Mouse (Mus musculus) neural tube, embryonic 13.5 days (tissue): Measurements from ENCODE around the gene Gm1043. TPM values are rescaled to one million over a fixed set of nuclear protein-coding genes. Genes with fewer than 3 reads are reported as not detected.

Source experiments
- ATAC-seq: fragments of 200-750 bp; cut with Nextera tagmentation; 2 replicates; pipeline ENCODE4 v1.8.0; 2017; ENCODE audit warnings: low read depth, mild to moderate bottlenecking, moderate TSS enrichment, moderate library complexity
- H3K27ac ChIP-seq: fragments of 300-500 bp; sonication (generic); replicated peaks from 2 replicates; pipeline ENCODE4 v1.5.1; 2015; ENCODE audit warnings: moderate library complexity, mild to moderate bottlenecking, inconsistent platforms
- H3K27me3 ChIP-seq: fragments of 300-500 bp; sonication (generic); 2 replicates; pipeline ENCODE4 v1.6.1; 2015; ENCODE audit warnings: mild to moderate bottlenecking, inconsistent platforms
- H3K36me3 ChIP-seq: fragments of 300-500 bp; sonication (generic); 2 replicates; pipeline ENCODE4 v1.6.1; 2015; ENCODE audit warnings: mild to moderate bottlenecking, inconsistent platforms
- H3K4me1 ChIP-seq: fragments of 300-500 bp; sonication (generic); replicated peaks from 2 replicates; pipeline ENCODE4 v1.6.1; 2015; ENCODE audit warnings: inconsistent platforms
- H3K4me2 ChIP-seq: fragments of 300-500 bp; sonication (generic); 2 replicates; pipeline ENCODE4 v1.6.1; 2015; ENCODE audit warnings: inconsistent platforms, mild to moderate bottlenecking, moderate library complexity
- H3K4me3 ChIP-seq: fragments of 300-500 bp; sonication (generic); 2 replicates; pipeline ENCODE4 v1.5.1; 2015; ENCODE audit warnings: mild to moderate bottlenecking, inconsistent platforms
- H3K9ac ChIP-seq: fragments of 300-500 bp; sonication (generic); 2 replicates; pipeline ENCODE4 v1.6.1; 2015; ENCODE audit warnings: moderate library complexity, mild to moderate bottlenecking, inconsistent platforms
- H3K9me3 ChIP-seq: fragments of 300-500 bp; sonication (generic); 2 replicates; pipeline ENCODE4 v1.6.1; 2016; ENCODE audit warnings: inconsistent platforms
- WGBS: fragments of 180-500 bp; shearing (Covaris S2); methylation state at CpG from one replicate; pipeline ENCODE4 v1.1.7; 2015; 5-methylcytosine and 5-hydroxymethylcytosine counted together
- polyA plus RNA-seq: library from polyadenylated mRNA; unstranded; fragments of >200 nt; fragmentation: Nextera tagmentation; extraction: Ambion mirVana; gene quantifications from 2 replicates; pipeline ENCODE4 v1.2.1, GENCODE M21; 2015

Gm1043 gene
- polyA plus RNA-seq, 1 experiment from 2014 or later = 1.2 TPM

DNA sequence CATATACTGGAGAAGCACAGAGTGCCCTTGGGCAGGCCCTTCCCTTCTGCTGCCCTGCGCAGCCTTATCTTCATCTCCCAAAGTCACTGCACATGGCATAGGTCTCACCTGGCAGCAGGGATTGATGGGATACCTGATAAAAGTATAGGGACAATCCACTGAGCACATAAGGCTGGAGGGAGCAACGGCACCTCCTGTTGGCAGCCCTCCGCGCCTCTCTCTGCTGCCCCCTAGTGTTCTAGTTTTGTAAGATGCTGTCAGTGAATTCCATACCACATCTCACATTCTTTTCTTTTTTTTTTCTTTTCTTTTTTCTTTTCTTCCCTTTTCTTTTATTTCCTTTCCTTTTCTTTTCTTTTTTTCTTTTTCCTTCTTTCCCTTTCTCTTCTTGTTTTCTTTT, 62.4 kb downstream of the Gm1043 start:
- Histone ChIP-seq H3K27me3 (peaks cover 4% of the 10 kb centered on the region; the same call in 1 of the 2 replicates), H3K27ac (no peak overlapping the region), H3K9ac (no peak overlapping the region), H3K4me2 (no peak overlapping the region), H3K36me3 (no peaks in the 10 kb centered on the region), H3K4me3 (no peak overlapping the region), H3K9me3 (no peaks in the 10 kb centered on the region), H3K4me1 (no peaks in the 10 kb centered on the region)
- no peak for ATAC-seq
- WGBS = 20% methylated on average over 4 of the region's 4 CpGs

GRCm38 (mm10) chr5:37150650-37151049, 65.5 kb downstream of the Gm1043 start:
- H3K9me3 ChIP-seq = no peaks in the 10 kb centered on the region
- no peak overlapping the region for H3K27ac ChIP-seq
- H3K4me2 ChIP-seq = no peak overlapping the region
- H3K9ac ChIP-seq = no peak overlapping the region
- no peak overlapping the region for H3K4me3 ChIP-seq
- ATAC-seq = no peak
- WGBS = 81% methylated on average over 5 of the region's 5 CpGs
- no peaks in the 10 kb centered on the region for H3K4me1 ChIP-seq
- H3K36me3 ChIP-seq = no peaks in the 10 kb centered on the region
- peaks cover 4% of the 10 kb centered on the region; the same call in 1 of the 2 replicates for H3K27me3 ChIP-seq

DNA sequence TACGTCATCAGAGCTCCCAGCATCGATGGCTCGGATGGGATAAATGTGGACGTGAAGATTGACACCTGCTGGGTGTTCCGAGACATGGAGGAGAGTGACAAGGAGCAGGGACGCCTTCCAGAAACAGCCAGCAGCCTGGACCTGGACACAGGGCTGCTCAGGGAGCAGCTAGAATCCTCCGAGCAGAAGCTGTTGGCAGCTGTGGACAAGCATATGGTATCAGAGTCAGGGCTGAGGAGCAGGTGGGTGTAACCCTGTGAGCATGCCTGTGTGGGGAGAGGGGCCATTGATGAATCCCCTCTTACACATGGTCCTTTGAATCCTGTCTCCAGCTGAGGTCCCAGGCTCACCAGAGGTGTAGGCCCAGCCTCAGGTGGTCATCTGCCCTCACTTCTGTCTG, 69.3 kb downstream of the Gm1043 start:
- H3K9me3 ChIP-seq = no peaks in the 10 kb centered on the region
- H3K27me3 ChIP-seq = peaks cover 10% of the 10 kb centered on the region
- no peak for ATAC-seq
- no peaks in the 10 kb centered on the region for H3K36me3 ChIP-seq
- WGBS = 83% methylated on average over 7 of the region's 7 CpGs
- no peak overlapping the region for H3K4me3 ChIP-seq
- no peak overlapping the region for H3K9ac ChIP-seq
- H3K4me1 ChIP-seq = no peaks in the 10 kb centered on the region
- no peak overlapping the region for H3K27ac ChIP-seq
- H3K4me2 ChIP-seq = no peak overlapping the region

GRCm38 (mm10) chr5:37158408-37158807, 73.2 kb downstream of the Gm1043 start:
- H3K27me3 ChIP-seq = peaks cover 41% of the 10 kb centered on the region
- H3K9me3 ChIP-seq = no peaks in the 10 kb centered on the region
- no peak overlapping the region for H3K9ac ChIP-seq
- no peaks in the 10 kb centered on the region for H3K36me3 ChIP-seq
- no peak for ATAC-seq
- H3K4me2 ChIP-seq = no peak overlapping the region
- peaks cover 9% of the 10 kb centered on the region for H3K4me1 ChIP-seq
- H3K4me3 ChIP-seq = no peak overlapping the region
- H3K27ac ChIP-seq = no peak overlapping the region
- WGBS = 81% methylated on average over 7 of the region's 7 CpGs

DNA sequence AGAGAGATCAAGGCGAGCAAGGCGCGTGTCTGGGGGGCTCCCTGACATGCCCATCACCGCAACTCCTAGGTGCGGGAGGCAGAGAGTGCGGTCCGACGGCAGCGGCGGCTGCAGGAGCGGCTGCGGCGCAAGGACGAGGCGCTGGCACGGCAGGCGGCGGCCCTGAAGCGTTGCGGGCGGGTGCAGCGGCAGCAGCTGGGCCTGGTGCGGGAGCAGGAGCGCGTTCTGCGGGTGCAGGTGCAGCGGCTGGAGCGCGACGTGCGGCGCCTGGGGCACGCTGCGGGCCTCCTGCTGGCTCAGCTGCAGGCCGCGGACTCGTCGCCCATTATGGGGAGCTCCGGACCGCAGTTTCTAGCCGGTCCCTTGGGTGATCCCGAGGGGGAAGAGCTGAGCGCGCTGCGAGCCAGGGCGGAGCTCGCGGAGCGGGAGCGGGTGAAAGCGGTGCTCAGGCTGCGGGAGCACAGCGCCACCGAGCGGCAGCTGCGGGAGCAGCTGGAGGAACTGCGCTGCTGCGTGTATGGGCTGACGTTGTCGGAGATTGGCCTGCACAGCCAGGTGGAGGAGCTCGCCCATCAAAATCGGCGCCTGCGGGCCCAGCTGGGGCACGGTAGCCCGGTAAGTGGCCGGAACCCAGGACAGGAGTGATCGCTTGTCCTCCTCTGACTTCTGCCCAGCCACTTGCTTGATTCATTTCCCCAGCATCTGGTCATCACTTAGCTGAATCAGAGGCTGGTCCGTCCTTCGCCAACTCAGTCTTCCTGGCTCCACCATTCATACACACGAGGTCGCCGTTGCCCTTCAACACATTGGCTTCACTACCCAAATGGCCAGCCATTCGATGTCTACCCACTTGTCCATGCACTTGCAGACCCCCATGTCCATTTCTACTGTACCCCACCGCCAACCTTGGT, 78.0 kb downstream of the Gm1043 start:
- Histone ChIP-seq H3K4me1 (peaks cover 23% of the 10 kb centered on the region), H3K27me3 (peaks cover 59% of the 10 kb centered on the region), H3K4me3 (peak overlapping the region; percentile 48), H3K9me3 (no peaks in the 10 kb centered on the region), H3K9ac (peak overlapping the region; percentile 71), H3K36me3 (no peaks in the 10 kb centered on the region), H3K27ac (peak overlapping the region; percentile 84), H3K4me2 (peak overlapping the region; percentile 66)
- peak; percentile 92 for ATAC-seq
- WGBS = 6% methylated on average over 75 of the region's 75 CpGs

GRCm38 (mm10) chr5:37176466-37176865, 91.3 kb downstream of the Gm1043 start:
- Histone ChIP-seq H3K9me3 (no peaks in the 10 kb centered on the region), H3K36me3 (no peaks in the 10 kb centered on the region), H3K27ac (no peak overlapping the region), H3K27me3 (no peaks in the 10 kb centered on the region), H3K9ac (no peak overlapping the region), H3K4me1 (peaks cover 6% of the 10 kb centered on the region), H3K4me2 (no peak overlapping the region), H3K4me3 (no peak overlapping the region)
- 19% methylated on average over 4 of the region's 4 CpGs for WGBS
- ATAC-seq = no peak

DNA sequence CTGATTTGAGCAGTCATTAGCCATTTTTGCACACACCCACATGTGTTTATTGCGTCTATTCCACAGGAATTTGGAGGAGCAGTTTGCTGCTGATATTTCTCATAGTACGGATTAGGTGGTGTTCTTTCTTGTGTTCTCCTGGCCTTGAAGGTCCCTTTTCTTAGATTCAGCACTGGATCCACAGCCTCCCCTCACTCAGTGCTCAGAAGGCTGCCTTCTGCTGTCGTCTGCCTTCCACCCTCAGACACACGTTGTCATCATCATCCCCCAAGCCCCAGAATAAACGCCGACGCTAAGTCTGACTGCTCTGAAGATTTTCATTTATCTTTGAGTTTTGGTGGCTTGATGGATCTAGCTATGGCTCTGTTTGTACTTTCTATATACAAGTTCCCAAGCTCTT, 91.9 kb downstream of the Gm1043 start:
- Histone ChIP-seq H3K9ac (0 out of 2 replicates have a peak overlapping the region, but pooled peaks have one; percentile 22), H3K4me1 (peaks cover 6% of the 10 kb centered on the region), H3K4me3 (no peak overlapping the region), H3K9me3 (no peaks in the 10 kb centered on the region), H3K4me2 (no peak overlapping the region), H3K27ac (0 out of 2 replicates have a peak overlapping the region, but pooled peaks have one; percentile 23), H3K36me3 (no peaks in the 10 kb centered on the region), H3K27me3 (no peaks in the 10 kb centered on the region)
- 72% methylated on average over 7 of the region's 7 CpGs for WGBS
- no peak for ATAC-seq

GRCm38 (mm10) chr5:37178811-37179210, 93.6 kb downstream of the Gm1043 start:
- no peak overlapping the region for H3K9ac ChIP-seq
- no peaks in the 10 kb centered on the region for H3K36me3 ChIP-seq
- H3K27ac ChIP-seq = no peak overlapping the region
- H3K9me3 ChIP-seq = no peaks in the 10 kb centered on the region
- 71% methylated on average over 4 of the region's 4 CpGs for WGBS
- H3K4me1 ChIP-seq = peaks cover 6% of the 10 kb centered on the region
- H3K27me3 ChIP-seq = no peaks in the 10 kb centered on the region
- ATAC-seq = no peak
- H3K4me3 ChIP-seq = no peak overlapping the region
- no peak overlapping the region for H3K4me2 ChIP-seq

GRCm38 (mm10) chr5:37179872-37180271, 94.7 kb downstream of the Gm1043 start:
- 95% methylated on average over 9 of the region's 9 CpGs for WGBS

DNA sequence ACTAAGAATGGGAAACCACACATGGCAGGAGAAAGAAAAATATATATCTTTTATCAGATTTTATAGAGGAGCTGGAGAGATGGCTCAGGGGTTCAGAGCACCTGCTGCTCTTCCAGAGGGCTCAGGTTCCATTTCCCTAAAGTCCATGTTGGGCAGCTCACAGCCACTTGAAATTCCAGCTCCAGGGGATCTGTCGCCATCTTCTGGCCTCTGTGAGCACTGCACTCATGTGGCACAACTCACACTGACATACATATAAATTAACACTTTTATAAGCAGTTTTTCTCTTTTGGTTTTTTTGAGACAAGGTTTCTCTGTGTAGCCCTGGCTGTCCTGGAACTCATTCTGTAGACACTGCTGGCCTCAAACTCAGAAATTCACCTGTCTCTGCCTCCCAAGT, 95.5 kb downstream of the Gm1043 start:
- Histone ChIP-seq H3K27me3 (no peaks in the 10 kb centered on the region), H3K4me3 (no peak overlapping the region), H3K9ac (no peak overlapping the region), H3K36me3 (no peaks in the 10 kb centered on the region), H3K4me2 (no peak overlapping the region), H3K4me1 (peaks cover 6% of the 10 kb centered on the region), H3K9me3 (no peaks in the 10 kb centered on the region), H3K27ac (no peak overlapping the region)
- WGBS = 59% methylated on average over 1 of the region's 1 CpGs
- no peak for ATAC-seq

More at GRCm38 (mm10) chr5:37179872-37180271, 94.7 kb downstream of the Gm1043 start:
- Histone ChIP-seq H3K9ac (no peak overlapping the region), H3K4me3 (no peak overlapping the region), H3K4me1 (peaks cover 6% of the 10 kb centered on the region), H3K9me3 (no peaks in the 10 kb centered on the region), H3K27me3 (no peaks in the 10 kb centered on the region), H3K36me3 (no peaks in the 10 kb centered on the region), H3K4me2 (no peak overlapping the region), H3K27ac (no peak overlapping the region)
- ATAC-seq = no peak

DNA sequence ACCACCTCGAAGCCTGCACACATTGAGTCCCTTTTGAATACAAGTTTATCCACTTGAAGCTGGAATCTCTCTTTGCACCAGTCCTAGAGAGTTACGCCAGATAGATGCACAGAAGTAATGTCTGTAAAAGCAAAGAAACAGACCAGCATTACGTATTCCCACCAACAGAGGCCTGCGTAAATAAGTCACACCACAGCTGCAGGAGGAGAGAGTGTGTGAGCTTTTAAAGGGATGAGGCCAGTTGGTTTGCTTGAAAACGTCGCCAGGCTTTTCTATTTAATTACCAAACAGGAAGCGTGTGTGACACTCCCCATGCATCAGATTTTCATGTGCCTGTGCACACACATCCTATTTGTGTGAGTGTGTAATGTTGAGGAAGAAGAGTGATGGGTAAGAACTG, 99.4 kb downstream of the Gm1043 start:
- no peak overlapping the region for H3K27ac ChIP-seq
- H3K9ac ChIP-seq = no peak overlapping the region
- no peaks in the 10 kb centered on the region for H3K36me3 ChIP-seq
- H3K4me2 ChIP-seq = no peak overlapping the region
- no peak overlapping the region for H3K4me3 ChIP-seq
- no peaks in the 10 kb centered on the region for H3K9me3 ChIP-seq
- no peaks in the 10 kb centered on the region for H3K4me1 ChIP-seq
- H3K27me3 ChIP-seq = no peaks in the 10 kb centered on the region
- no peak for ATAC-seq
- 69% methylated on average over 7 of the region's 7 CpGs for WGBS

DNA sequence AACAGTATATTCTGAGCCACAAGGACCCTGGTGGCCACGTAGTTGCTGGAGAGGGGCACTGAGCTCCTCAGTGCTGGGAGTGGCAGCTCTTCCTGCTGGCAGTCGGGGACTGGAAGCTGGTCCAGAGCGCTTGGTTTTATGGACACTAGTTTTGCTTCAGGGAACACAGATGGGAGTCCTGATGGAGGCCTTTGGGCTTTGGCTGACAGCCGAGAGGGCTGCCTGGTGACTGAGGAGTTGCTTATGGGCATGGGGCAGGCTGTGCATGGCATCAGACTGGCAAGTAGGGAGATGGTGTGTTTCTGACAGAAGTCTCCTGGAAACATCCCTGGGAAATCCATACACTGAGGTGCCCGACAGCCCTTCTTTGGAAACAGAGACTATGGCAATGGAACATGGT, 105.2 kb downstream of the Gm1043 start:
- no peak overlapping the region for H3K27ac ChIP-seq
- no peaks in the 10 kb centered on the region for H3K9me3 ChIP-seq
- no peaks in the 10 kb centered on the region for H3K36me3 ChIP-seq
- no peak overlapping the region for H3K9ac ChIP-seq
- 67% methylated on average over 5 of the region's 5 CpGs for WGBS
- no peak overlapping the region for H3K4me3 ChIP-seq
- no peak for ATAC-seq
- H3K4me2 ChIP-seq = no peak overlapping the region
- H3K27me3 ChIP-seq = peaks cover 4% of the 10 kb centered on the region; the same call in 1 of the 2 replicates
- H3K4me1 ChIP-seq = peaks cover under 1% of the 10 kb centered on the region; the same call in 1 of the 2 replicates
